Mouse (Mus musculus) heart, embryonic 11.5 days (tissue): ENCODE measurements around the gene Gstp1. TPM values are rescaled to one million over a fixed set of nuclear protein-coding genes. Genes with fewer than 3 reads are reported as not detected.

ENCODE experiments used
- ATAC-seq: fragments of 200-750 bp; cut with Nextera tagmentation; replicated peaks from 2 replicates; pipeline ENCODE4 v1.8.0; 2017; ENCODE audit warnings: moderate library complexity; ENCODE audit not compliant: insufficient number of reproducible peaks, low FRiP score, low TSS enrichment
- H3K27ac ChIP-seq: fragments of 300-500 bp; sonication (generic); 2 replicates; pipeline ENCODE4 v1.5.1; 2014; ENCODE audit warnings: mild to moderate bottlenecking, low read depth, low read length
- H3K27me3 ChIP-seq: fragments of 300-500 bp; sonication (generic); 2 replicates; pipeline ENCODE4 v1.6.1; 2014; ENCODE audit warnings: mild to moderate bottlenecking, low read length, mixed read lengths; ENCODE audit not compliant: control insufficient read depth, insufficient read depth
- H3K36me3 ChIP-seq: fragments of 300-500 bp; sonication (generic); 2 replicates; pipeline ENCODE4 v1.6.1; 2014; ENCODE audit warnings: mild to moderate bottlenecking, low read length, moderate library complexity, mixed read lengths; ENCODE audit not compliant: control insufficient read depth, insufficient read depth
- H3K4me1 ChIP-seq: fragments of 300-500 bp; sonication (generic); 2 replicates; pipeline ENCODE4 v1.6.1; 2014; ENCODE audit warnings: low read length; ENCODE audit not compliant: control insufficient read depth, insufficient read depth
- H3K4me2 ChIP-seq: fragments of 300-500 bp; sonication (generic); 2 replicates; pipeline ENCODE4 v1.6.1; 2014; ENCODE audit warnings: mild to moderate bottlenecking, moderate library complexity
- H3K4me3 ChIP-seq: fragments of 300-500 bp; sonication (generic); 2 replicates; pipeline ENCODE4 v1.5.1; 2014; ENCODE audit warnings: low read depth, low read length
- H3K9ac ChIP-seq: fragments of 300-500 bp; sonication (generic); 2 replicates; pipeline ENCODE4 v1.6.1; 2014; ENCODE audit warnings: mild to moderate bottlenecking, low read depth, low read length, moderate library complexity
- H3K9me3 ChIP-seq: fragments of 300-500 bp; sonication (generic); replicated peaks from 2 replicates; pipeline ENCODE4 v1.6.1; 2016; ENCODE audit warnings: low read length; ENCODE audit not compliant: control insufficient read depth
- WGBS: fragments of 180-500 bp; shearing (Covaris S2); extraction: QIAGEN DNeasy Blood & Tissue Kit; methylation state at CpG from one replicate; pipeline ENCODE4 v1.1.7; 2014; ENCODE audit not compliant: insufficient replicate concordance; 5-methylcytosine and 5-hydroxymethylcytosine counted together
- polyA plus RNA-seq: library from polyadenylated mRNA; unstranded; fragments of >200 nt; fragmentation: Nextera tagmentation; extraction: Ambion mirVana; gene quantifications from 2 replicates; pipeline ENCODE4 v1.2.1, GENCODE M21; 2014

Gene Gstp1
- polyA plus RNA-seq, 1 experiment from 2014 or later, result 387 TPM

DNA sequence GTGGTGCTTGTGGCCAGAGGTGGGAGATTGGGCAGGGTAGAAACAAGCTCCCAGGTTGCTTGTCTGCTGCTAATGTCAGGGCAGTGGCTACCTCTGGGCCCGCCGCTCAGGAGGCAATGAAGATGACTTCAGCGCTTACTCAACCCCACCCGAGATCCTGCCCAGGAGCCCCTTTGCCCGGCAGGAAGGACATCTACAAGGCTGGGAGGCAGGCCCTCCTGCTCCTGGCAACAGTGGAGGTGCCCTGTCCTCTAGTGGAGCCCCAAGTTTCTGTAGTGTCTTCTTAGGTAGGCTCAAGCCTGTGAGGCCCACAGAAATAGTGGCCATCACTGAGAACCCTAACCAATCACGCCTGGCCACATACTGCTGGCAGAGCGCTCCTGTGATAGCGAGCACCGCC lies 32.7 kb downstream of the Gstp1 start:
- Histone ChIP-seq H3K9ac (no peak overlapping the region), H3K4me2 (0 out of 2 replicates have a peak overlapping the region, but pooled peaks have one; percentile 5)
- WGBS, result 88% methylated on average over 9 of the region's 9 CpGs

DNA sequence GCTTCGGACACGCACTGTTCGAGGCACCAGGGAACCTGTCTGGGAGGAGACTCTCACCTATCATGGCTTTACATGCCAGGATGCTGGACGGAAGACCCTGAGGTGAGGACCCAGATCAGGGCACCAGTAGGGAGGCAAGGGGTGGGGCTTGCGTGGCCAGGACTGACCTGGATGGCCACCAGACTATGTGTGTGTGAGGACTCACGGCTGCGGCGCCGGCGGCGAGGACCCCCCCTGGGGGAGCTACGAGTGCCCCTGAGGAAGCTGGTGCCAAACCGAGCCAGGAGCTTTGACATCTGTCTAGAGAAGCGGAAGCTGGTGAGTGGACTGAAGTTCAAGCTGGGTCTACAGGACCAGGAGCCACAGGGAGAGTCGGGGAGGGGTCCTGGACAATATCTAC lies 33.5 kb downstream of the Gstp1 start:
- Histone ChIP-seq H3K9ac (peak overlapping the region; percentile 17; the same call in 1 of the 2 replicates), H3K4me1 (peaks cover 42% of the 10 kb centered on the region), H3K4me2 (peak overlapping the region; percentile 55), H3K36me3 (peaks cover 26% of the 10 kb centered on the region), H3K27ac (no peak overlapping the region), H3K9me3 (no peaks in the 10 kb centered on the region), H3K4me3 (no peak overlapping the region), H3K27me3 (no peaks in the 10 kb centered on the region)
- no peak for ATAC-seq
- WGBS, result 80% methylated on average over 15 of the region's 15 CpGs

More for the DNA sequence above, 32.7 kb downstream of the Gstp1 start:
- peaks cover 39% of the 10 kb centered on the region for H3K4me1 ChIP-seq
- H3K4me3 ChIP-seq, result no peak overlapping the region
- peaks cover 29% of the 10 kb centered on the region for H3K36me3 ChIP-seq
- no peak for ATAC-seq
- H3K27ac ChIP-seq, result peak overlapping the region; percentile 35; the same call in 1 of the 2 replicates
- H3K27me3 ChIP-seq, result no peaks in the 10 kb centered on the region
- H3K9me3 ChIP-seq, result no peaks in the 10 kb centered on the region

DNA sequence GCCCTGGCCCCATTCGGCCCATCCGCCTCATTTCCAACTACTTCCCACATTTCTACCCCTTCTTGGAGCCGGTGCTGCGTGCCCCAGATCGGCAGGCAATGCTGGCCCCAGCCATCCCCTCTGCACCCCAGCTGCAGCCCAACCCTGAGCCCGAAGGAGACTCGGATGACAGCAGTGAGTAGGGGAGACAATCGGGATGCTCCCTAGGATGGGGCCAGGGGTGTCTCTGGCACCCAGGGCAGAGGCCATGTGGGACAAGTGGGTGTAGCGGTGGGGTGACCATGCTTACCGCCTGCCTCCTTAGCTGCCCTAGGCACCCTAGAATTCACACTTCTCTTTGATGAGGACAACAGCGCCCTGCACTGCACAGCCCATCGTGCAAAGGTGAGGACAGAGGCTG lies 34.1 kb downstream of the Gstp1 start:
- Histone ChIP-seq H3K9me3 (no peaks in the 10 kb centered on the region), H3K4me3 (peak overlapping the region; percentile 19), H3K9ac (peak overlapping the region; percentile 58; the same call in 1 of the 2 replicates), H3K4me2 (peak overlapping the region; percentile 55), H3K27ac (peak overlapping the region; percentile 88), H3K36me3 (peaks cover 24% of the 10 kb centered on the region), H3K4me1 (peaks cover 42% of the 10 kb centered on the region), H3K27me3 (no peaks in the 10 kb centered on the region)
- no peak for ATAC-seq
- 73% methylated on average over 12 of the region's 12 CpGs for WGBS

DNA sequence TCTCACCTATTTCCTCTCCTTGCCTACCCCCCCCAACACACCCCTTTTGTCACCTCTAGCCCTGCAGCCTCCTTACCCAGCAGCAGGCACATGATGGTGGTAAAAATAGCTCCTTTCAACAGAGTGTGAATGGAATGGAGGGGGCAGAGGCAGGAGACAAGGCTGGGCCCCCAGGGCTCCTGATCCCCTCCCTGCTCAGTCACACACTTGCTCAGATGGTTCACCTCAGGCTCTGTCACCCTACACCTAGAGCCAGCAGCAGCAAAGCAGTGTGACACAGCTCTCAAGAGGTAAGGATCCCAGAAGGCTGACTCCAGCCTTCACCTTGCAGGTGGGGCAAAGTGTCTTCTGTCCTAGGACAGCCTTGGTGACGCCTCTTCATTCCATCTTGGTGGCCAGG lies 34.7 kb downstream of the Gstp1 start, which contains the start of gene Doc2g:
Gene Doc2g (plus strand): TSS at position 202 of the 400 bp plus-strand sequence.
- peak within 1 kb of the TSS; percentile 19 for H3K4me3 ChIP-seq

DNA sequence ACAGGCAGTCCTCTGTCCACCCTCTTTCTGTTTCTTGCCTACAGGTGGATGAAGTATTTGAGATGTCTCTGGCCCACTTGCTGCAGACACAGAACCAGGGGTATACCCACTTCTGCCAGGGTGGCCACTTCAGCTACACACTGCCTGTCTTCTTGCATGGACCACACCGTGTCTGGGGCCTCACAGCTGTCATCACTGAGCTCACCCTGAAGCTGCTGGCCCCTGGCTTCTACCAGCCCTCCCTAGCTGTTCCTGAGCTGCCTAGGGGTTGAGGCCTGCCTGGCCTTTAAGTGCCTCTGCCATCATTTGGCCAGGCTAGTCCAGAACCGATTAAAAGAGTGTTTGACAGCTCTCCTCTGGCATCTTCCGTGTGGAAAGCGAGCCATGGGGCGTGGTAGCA lies 36.0 kb downstream of the Gstp1 start:
- no peak for ATAC-seq
- Histone ChIP-seq H3K27me3 (no peaks in the 10 kb centered on the region), H3K9ac (peak overlapping the region; percentile 52; the same call in 1 of the 2 replicates), H3K27ac (peak overlapping the region; percentile 88; the same call in 1 of the 2 replicates), H3K4me3 (no peak overlapping the region), H3K36me3 (peaks cover 12% of the 10 kb centered on the region), H3K9me3 (no peaks in the 10 kb centered on the region), H3K4me1 (peaks cover 42% of the 10 kb centered on the region), H3K4me2 (no peak overlapping the region; the same call in 1 of the 2 replicates)
- 69% methylated on average over 5 of the region's 5 CpGs for WGBS

More for the DNA sequence above, 34.7 kb downstream of the Gstp1 start, which contains the start of gene Doc2g:
- H3K27me3 ChIP-seq, result no peaks in the 10 kb centered on the region
- H3K4me2 ChIP-seq, result peak within 1 kb of the TSS; percentile 55
- no peaks in the 10 kb centered on the region for H3K9me3 ChIP-seq
- H3K36me3 ChIP-seq, result peaks cover 22% of the 10 kb centered on the region
- peak; percentile 23; the same call in 1 of the 2 replicates for ATAC-seq
- WGBS, result 53% methylated on average over 1 of the region's 1 CpGs
- H3K4me1 ChIP-seq, result peaks cover 42% of the 10 kb centered on the region
- peak within 1 kb of the TSS; percentile 88 for H3K27ac ChIP-seq
- H3K9ac ChIP-seq, result peak within 1 kb of the TSS; percentile 58

DNA sequence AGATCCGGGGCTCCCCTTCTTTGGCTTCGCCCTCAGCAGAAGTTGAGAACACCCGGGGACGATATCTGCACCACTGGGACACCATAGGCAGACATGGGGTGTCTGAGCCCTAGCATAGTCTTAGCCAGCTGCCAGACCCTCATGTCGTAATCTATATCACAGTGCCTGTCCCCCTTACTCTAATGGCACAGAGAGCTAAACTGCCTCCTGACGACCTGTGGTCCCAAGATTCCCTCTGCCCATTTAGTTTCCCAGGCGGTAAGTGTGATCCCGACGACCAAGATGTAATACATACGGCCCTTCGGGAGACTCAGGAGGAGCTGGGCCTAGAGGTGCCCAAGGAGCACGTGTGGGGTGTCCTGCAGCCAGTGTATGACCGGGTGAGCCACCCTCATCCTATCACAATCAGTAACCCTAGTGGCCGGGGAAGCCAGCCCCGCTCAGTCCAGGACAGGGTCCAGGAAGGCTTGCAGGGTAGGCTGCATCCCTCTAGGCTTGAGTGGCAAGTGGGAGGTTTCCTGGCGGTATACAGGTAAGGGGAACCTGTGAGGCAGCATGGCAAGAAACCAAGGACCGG lies 36.7 kb downstream of the Gstp1 start:
- Histone ChIP-seq H3K4me3 (peak overlapping the region; percentile 71), H3K9me3 (no peaks in the 10 kb centered on the region), H3K4me2 (peak overlapping the region; percentile 89), H3K27me3 (no peaks in the 10 kb centered on the region), H3K36me3 (peaks cover 5% of the 10 kb centered on the region), H3K4me1 (peaks cover 41% of the 10 kb centered on the region), H3K27ac (peak overlapping the region; percentile 99), H3K9ac (peak overlapping the region; percentile 89)
- no peak for ATAC-seq
- 17% methylated on average over 17 of the region's 17 CpGs for WGBS

DNA sequence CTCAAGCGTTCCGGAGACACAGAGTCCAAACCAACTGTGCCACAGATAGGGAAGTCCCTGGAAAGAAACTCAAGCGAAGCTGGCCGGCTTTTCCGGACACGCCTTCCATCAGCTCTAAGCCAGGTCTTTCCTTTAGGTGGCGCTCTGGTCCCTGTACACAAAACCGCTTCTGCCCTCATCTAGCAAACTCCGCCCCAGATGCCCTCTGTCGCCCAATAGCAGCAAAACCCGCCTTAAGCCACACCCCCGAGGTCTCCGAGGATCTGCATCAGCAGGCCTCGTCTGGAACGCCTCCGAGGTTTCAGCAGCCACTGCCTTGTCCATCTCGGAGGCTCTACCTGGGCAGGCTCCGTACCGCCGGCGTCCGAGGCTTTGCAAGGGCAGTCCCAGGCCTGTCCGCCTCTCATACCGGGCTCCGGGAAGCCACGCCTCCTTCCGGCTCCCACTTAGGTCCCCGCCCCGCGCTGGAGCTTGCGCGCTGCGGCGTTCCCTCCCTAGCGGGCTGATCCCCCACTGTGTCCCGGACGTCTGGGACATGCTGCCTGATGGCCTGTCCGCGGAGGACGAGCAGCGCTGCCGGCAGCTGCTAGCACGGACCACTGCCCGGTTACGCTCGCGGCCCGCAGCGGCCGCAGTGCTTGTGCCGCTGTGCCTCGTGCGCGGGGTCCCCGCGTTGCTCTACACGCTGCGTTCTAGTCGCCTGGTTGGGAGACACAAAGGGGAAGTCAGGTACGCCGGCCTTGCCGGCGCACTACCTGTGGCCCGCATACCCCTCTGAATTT lies 37.5 kb downstream of the Gstp1 start, which contains the start of the genes Nudt8 and Gm49405:
Gene Nudt8 (plus strand): TSS at position 462 of the 782 bp plus-strand sequence.
Gene Gm49405 (plus strand): TSS at position 508 of the 782 bp plus-strand sequence.
- Histone ChIP-seq H3K27me3 (no peaks in the 10 kb centered on the region), H3K9me3 (no peaks in the 10 kb centered on the region), H3K36me3 (0 out of 2 replicates have a peak, but pooled peaks cover 2% of the 10 kb centered on the region), H3K9ac (peak within 1 kb of the TSS; percentile 89), H3K4me1 (peaks cover 39% of the 10 kb centered on the region), H3K27ac (peak within 1 kb of the TSS; percentile 99), H3K4me3 (peak within 1 kb of the TSS; percentile 71), H3K4me2 (peak within 1 kb of the TSS; percentile 89)
- ATAC-seq, result peak; percentile 85
- WGBS, result under 1% methylated on average over 64 of the region's 64 CpGs

DNA sequence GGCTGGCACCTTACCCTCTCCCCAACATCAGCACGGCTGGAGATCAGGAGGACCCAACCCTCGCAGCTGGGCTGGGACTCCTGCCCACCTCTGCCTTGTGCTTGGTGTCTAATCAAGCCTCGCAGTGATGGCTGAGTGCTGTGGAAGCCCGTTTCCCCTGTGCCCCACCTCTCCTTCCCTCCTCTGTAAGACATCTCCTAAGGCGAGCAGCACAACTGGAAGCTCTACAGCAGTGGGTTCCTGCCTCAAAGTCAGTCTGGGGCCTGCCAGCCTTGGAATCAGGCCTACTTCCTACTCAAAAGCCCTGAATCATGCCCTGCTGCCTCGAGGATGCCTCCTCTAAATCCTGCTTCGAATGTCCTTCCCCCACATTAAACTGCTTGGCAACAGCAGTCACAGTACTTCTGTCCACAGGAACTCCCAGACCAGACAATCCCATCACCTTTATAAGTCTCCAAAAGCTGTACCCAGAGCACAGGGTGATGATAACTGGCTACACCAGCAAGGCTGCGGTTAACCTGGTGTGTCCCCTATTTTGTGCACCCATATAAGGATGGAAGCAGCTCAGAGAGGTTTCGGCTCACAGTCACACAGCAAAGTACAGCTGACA lies 38.6 kb downstream of the Gstp1 start:
- H3K36me3 ChIP-seq, result no peaks in the 10 kb centered on the region
- H3K4me2 ChIP-seq, result peak overlapping the region; percentile 89
- peaks cover 28% of the 10 kb centered on the region for H3K4me1 ChIP-seq
- H3K9me3 ChIP-seq, result no peaks in the 10 kb centered on the region
- H3K27ac ChIP-seq, result no peak overlapping the region; the same call in 1 of the 2 replicates
- no peak overlapping the region for H3K9ac ChIP-seq
- peak overlapping the region; percentile 71 for H3K4me3 ChIP-seq
- H3K27me3 ChIP-seq, result no peaks in the 10 kb centered on the region
- no peak for ATAC-seq
- WGBS, result 79% methylated on average over 9 of the region's 9 CpGs
